Mouse (Mus musculus) heart, embryonic 12.5 days (tissue): ENCODE data around the gene Cd3e. TPM values are rescaled to one million over a fixed set of nuclear protein-coding genes. Genes with fewer than 3 reads are reported as not detected.

Experiments
- ATAC-seq: fragments of 200-750 bp; cut with Nextera tagmentation; 2 replicates; pipeline ENCODE4 v1.8.0; 2017; ENCODE audit warnings: moderate TSS enrichment, moderate library complexity; ENCODE audit not compliant: insufficient number of reproducible peaks, low FRiP score
- H3K27ac ChIP-seq: fragments of 300-500 bp; sonication (generic); 2 replicates; pipeline ENCODE4 v1.5.1; 2016; ENCODE audit warnings: mild to moderate bottlenecking, moderate library complexity; ENCODE audit not compliant: poor library complexity, severe bottlenecking
- H3K27me3 ChIP-seq: fragments of 300-500 bp; sonication (generic); replicated peaks from 2 replicates; pipeline ENCODE4 v1.6.1; 2016; ENCODE audit warnings: mild to moderate bottlenecking, moderate library complexity
- H3K36me3 ChIP-seq: fragments of 300-500 bp; sonication (generic); 2 replicates; pipeline ENCODE4 v1.6.1; 2016; ENCODE audit warnings: mild to moderate bottlenecking, moderate library complexity
- H3K4me1 ChIP-seq: fragments of 300-500 bp; sonication (generic); replicated peaks from 2 replicates; pipeline ENCODE4 v1.6.1; 2016; ENCODE audit warnings: mild to moderate bottlenecking
- H3K4me2 ChIP-seq: fragments of 300-500 bp; sonication (generic); 2 replicates; pipeline ENCODE4 v1.6.1; 2016; ENCODE audit warnings: mild to moderate bottlenecking, moderate library complexity
- H3K4me3 ChIP-seq: fragments of 300-500 bp; sonication (generic); 2 replicates; pipeline ENCODE4 v1.5.1; 2016; ENCODE audit warnings: mild to moderate bottlenecking
- H3K9ac ChIP-seq: fragments of 300-500 bp; sonication (generic); 2 replicates; pipeline ENCODE4 v1.6.1; 2016; ENCODE audit warnings: mild to moderate bottlenecking, moderate library complexity
- H3K9me3 ChIP-seq: fragments of 300-500 bp; sonication (generic); replicated peaks from 2 replicates; pipeline ENCODE4 v1.6.1; 2016; ENCODE audit warnings: mild to moderate bottlenecking, moderate library complexity
- WGBS: fragments of 180-500 bp; shearing (Covaris S2); methylation state at CpG from one replicate; pipeline ENCODE4 v1.1.7; 2016; 5-methylcytosine and 5-hydroxymethylcytosine counted together
- polyA plus RNA-seq: library from polyadenylated mRNA; unstranded; fragments of >200 nt; fragmentation: Nextera tagmentation; extraction: Ambion mirVana; gene quantifications from 2 replicates; pipeline ENCODE4 v1.2.1, GENCODE M21; 2016

Gene Cd3e
- polyA plus RNA-seq, 1 experiment from 2014 or later = not detected

DNA sequence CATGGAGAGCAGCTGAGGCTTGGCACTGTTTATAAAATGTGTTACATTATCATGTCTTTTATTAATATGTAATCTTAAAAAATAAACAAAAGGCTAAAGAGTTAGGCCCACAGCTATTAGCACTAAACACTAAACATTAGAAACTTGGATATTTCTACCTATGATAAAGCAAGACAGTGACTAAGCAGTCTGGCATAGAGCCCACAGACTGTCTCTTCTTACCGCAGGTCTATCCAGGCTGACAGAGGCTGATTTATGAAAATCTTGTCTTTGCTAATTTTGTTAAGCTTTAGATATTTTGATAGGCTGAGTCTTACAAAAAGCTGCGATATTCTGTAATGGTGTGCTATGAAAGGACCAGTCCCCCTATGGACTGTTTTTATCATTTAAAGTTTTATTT lies 16.2 kb downstream of the Cd3e start:
- 81% methylated on average over 2 of the region's 2 CpGs for WGBS
- H3K4me2 ChIP-seq = no peak overlapping the region
- no peak overlapping the region for H3K4me3 ChIP-seq
- H3K9me3 ChIP-seq = no peaks in the 10 kb centered on the region
- no peak for ATAC-seq
- peaks cover 5% of the 10 kb centered on the region; the same call in 1 of the 2 replicates for H3K27me3 ChIP-seq
- H3K27ac ChIP-seq = no peak overlapping the region
- no peak overlapping the region for H3K9ac ChIP-seq
- H3K4me1 ChIP-seq = no peaks in the 10 kb centered on the region
- no peaks in the 10 kb centered on the region for H3K36me3 ChIP-seq

DNA sequence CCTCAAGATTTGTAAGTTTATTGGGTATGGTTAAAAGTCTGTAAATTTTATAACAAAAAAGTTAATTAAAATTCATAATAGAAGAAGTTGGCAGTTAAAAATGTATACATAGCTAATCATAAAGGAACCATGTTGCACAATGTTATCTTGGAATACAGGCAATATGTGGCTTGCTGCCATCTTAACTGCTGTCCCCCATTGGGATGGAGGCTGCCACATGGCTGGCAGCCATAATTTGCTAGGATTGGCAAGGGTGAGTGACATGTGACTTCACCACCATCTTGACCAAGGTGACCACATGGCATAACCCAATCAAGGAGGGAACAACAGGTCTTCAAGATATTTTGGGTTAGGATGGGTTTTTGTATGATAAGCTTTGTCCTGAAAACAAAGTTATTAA lies 17.2 kb downstream of the Cd3e start:
- no peak overlapping the region for H3K9ac ChIP-seq
- no peak overlapping the region for H3K4me3 ChIP-seq
- no peak for ATAC-seq
- no peaks in the 10 kb centered on the region for H3K9me3 ChIP-seq
- H3K4me2 ChIP-seq = no peak overlapping the region
- no peaks in the 10 kb centered on the region for H3K36me3 ChIP-seq
- H3K27ac ChIP-seq = no peak overlapping the region
- H3K27me3 ChIP-seq = peaks cover 5% of the 10 kb centered on the region; the same call in 1 of the 2 replicates
- no peaks in the 10 kb centered on the region for H3K4me1 ChIP-seq

DNA sequence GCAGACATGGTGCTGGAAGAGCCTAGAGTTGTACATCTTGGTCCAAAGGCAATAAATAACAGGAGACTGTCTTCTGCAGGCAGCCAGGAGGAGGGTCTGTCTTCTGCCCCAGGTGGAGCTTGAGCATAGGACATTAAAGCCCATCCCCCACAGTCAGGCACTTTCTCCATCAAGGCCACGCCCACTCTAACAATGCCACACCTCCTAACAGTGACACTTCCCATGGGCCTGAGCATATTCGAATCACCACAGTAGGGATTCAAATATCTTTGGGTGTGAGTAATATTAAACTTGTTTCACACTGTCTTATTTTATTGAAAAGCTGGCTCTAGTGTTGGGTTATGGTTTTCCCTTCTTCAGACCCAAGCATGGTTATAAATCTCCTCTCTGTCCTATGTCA lies 17.6 kb downstream of the Cd3e start:
- Histone ChIP-seq H3K4me2 (no peak overlapping the region), H3K9ac (no peak overlapping the region), H3K36me3 (no peaks in the 10 kb centered on the region), H3K4me1 (no peaks in the 10 kb centered on the region), H3K4me3 (no peak overlapping the region), H3K9me3 (no peaks in the 10 kb centered on the region), H3K27me3 (peaks cover 5% of the 10 kb centered on the region; the same call in 1 of the 2 replicates), H3K27ac (no peak overlapping the region)
- no peak for ATAC-seq
- WGBS = 76% methylated on average over 2 of the region's 2 CpGs

DNA sequence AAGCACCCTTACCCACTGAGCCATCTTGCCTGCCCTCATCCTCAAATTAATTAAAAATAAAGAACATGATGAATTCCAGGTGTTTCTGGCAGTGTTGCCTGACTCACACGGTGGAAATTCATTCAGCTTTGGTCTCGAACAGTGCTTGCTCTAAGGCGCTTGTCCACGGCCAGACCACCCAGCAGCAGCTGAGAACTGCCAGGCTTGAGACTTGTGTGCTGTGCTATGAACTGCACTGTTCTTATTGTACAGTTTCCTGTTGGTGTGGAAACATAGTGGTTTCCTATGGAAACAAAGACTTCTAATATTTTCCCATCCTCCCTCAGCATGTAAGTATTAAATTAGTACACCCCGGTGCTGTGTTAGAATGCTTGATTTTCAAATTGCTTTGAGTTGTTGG lies 22.5 kb downstream of the Cd3e start:
- ATAC-seq = no peak
- Histone ChIP-seq H3K4me3 (no peak overlapping the region), H3K4me2 (no peak overlapping the region), H3K9me3 (no peaks in the 10 kb centered on the region), H3K27ac (peak overlapping the region; percentile 13; the same call in 1 of the 2 replicates), H3K9ac (no peak overlapping the region), H3K36me3 (no peaks in the 10 kb centered on the region), H3K4me1 (no peaks in the 10 kb centered on the region), H3K27me3 (peaks cover 5% of the 10 kb centered on the region; the same call in 1 of the 2 replicates)
- 67% methylated on average over 5 of the region's 5 CpGs for WGBS

DNA sequence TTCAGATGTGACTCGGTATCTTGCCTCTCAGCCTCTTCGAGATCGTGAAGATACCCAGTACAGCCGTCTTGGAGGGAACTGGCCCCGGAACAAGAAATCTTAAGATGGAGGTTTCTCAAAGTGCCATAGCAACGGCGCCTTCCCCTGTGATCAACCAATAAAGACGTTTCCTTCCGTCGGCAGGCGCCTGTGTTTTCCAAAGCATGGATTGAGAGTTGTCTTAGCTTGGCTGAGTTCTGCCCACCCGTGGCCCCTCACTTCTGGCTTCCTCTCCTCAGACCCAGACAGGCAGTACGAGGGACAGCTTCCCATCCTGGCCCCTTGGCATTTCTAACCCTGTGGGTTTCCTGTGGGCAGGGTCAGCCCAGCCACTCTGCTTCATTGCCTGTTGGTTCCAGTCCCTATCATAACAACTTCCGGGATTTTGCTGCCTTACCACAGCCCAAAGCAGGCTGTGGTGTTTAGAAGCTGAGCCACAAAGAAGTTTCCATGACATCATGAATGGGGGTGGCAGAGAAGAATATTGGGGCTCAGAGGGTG lies 23.1 kb downstream of the Cd3e start:
- Histone ChIP-seq H3K36me3 (no peaks in the 10 kb centered on the region), H3K4me1 (no peaks in the 10 kb centered on the region), H3K27me3 (peaks cover 5% of the 10 kb centered on the region; the same call in 1 of the 2 replicates), H3K4me2 (0 out of 2 replicates have a peak overlapping the region, but pooled peaks have one; percentile 11), H3K27ac (peak overlapping the region; percentile 13; the same call in 1 of the 2 replicates), H3K4me3 (no peak overlapping the region), H3K9ac (no peak overlapping the region), H3K9me3 (no peaks in the 10 kb centered on the region)
- ATAC-seq = peak; percentile 57; the same call in 1 of the 2 replicates
- 57% methylated on average over 14 of the region's 14 CpGs for WGBS

DNA sequence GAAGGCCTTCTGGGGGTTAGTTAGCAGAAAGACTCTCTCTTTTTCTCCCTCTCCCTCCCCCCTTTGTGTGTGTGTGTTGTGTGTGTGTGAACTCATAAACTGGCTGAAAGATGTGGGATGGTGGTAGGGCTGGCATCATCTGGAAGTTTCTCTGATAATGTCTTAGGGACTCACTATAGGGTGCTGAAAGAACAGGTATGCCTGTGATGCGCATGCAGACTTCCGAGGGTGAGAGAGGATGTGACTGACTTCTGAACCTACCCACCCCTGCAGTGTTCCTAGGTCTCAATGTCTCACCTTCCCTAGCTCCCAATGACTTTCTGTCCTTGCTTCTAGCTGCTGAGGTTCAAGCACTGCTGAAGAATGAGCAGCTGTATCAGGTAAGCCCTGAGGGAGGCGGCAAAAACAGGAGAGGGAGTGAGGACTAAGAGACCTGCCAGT lies 23.7 kb downstream of the Cd3e start:
- Histone ChIP-seq H3K27ac (no peak overlapping the region), H3K9me3 (no peaks in the 10 kb centered on the region), H3K4me3 (no peak overlapping the region), H3K36me3 (no peaks in the 10 kb centered on the region), H3K4me2 (no peak overlapping the region), H3K4me1 (no peaks in the 10 kb centered on the region), H3K27me3 (peaks cover 5% of the 10 kb centered on the region; the same call in 1 of the 2 replicates), H3K9ac (no peak overlapping the region)
- WGBS = 81% methylated on average over 3 of the region's 3 CpGs
- ATAC-seq = no peak

DNA sequence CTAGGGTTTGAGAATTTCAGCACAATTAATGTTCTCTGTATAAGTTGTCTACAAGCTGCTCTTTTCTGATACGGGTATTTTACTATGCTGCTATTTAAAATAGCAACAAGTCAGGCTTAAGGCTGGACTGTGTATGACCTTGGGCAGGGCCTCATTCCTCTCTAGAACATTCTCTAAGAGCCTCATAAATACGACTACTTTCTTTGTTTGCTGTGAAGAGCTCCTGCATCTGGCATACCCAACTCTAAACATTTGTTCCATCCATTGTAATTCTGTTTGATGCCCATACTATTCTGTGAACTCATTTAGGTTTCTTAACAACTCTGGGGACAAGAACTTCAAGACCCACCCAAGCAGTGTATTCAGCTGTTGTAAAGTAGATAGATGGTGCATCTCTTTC lies 26.4 kb downstream of the Cd3e start:
- no peak overlapping the region for H3K27ac ChIP-seq
- no peaks in the 10 kb centered on the region for H3K9me3 ChIP-seq
- H3K36me3 ChIP-seq = no peaks in the 10 kb centered on the region
- H3K4me3 ChIP-seq = no peak overlapping the region
- peaks cover 7% of the 10 kb centered on the region for H3K27me3 ChIP-seq
- no peak for ATAC-seq
- H3K9ac ChIP-seq = no peak overlapping the region
- H3K4me2 ChIP-seq = no peak overlapping the region
- H3K4me1 ChIP-seq = no peaks in the 10 kb centered on the region
- WGBS = 57% methylated on average over 2 of the region's 2 CpGs

DNA sequence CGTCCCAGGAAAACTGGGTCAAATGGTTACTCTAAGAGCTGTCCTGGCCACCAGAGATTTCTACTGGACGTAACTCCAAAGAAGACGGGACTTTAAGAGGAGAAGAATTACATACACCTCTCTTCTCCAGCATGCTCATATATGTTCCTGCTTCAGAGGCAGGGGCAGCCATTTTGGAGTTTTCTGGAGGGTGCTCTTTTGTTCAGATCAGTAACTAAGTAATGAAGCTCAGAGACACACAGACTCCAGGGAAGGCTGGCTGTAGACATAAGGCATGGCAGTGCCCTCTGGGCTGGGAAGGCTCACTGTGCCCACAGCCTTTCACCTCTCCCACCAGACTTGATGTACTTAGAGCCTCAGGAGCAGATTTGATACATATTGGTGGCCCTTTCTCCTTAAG lies 26.9 kb downstream of the Cd3e start:
- Histone ChIP-seq H3K9ac (no peak overlapping the region), H3K4me1 (no peaks in the 10 kb centered on the region), H3K36me3 (no peaks in the 10 kb centered on the region), H3K9me3 (no peaks in the 10 kb centered on the region), H3K27ac (no peak overlapping the region), H3K4me2 (no peak overlapping the region), H3K4me3 (no peak overlapping the region), H3K27me3 (peaks cover 12% of the 10 kb centered on the region)
- WGBS = 75% methylated on average over 3 of the region's 3 CpGs
- ATAC-seq = no peak

DNA sequence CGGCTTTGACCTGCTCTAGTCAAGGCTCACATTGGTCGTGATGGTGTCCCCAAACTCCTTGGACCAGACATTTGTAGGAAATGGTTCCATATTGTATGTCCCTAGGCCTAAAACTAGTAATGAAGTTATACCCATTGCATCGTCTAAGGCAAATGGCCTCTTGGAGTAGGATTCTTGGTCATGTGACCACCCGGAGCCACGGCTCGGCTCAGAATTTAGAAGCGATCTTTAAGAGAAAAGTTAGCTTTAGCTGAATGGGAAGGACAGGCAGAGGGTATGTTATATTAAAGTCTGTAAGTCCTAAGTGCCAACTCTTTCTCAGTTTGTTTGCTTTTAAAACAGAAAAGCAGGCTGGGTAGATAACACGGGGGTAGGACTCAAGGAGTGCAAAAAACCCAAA lies 27.3 kb downstream of the Cd3e start:
- no peak overlapping the region for H3K27ac ChIP-seq
- H3K4me1 ChIP-seq = no peaks in the 10 kb centered on the region
- ATAC-seq = no peak
- H3K9ac ChIP-seq = no peak overlapping the region
- 80% methylated on average over 8 of the region's 8 CpGs for WGBS
- H3K27me3 ChIP-seq = peaks cover 14% of the 10 kb centered on the region
- no peaks in the 10 kb centered on the region for H3K36me3 ChIP-seq
- H3K4me2 ChIP-seq = no peak overlapping the region
- H3K9me3 ChIP-seq = no peaks in the 10 kb centered on the region
- no peak overlapping the region for H3K4me3 ChIP-seq

DNA sequence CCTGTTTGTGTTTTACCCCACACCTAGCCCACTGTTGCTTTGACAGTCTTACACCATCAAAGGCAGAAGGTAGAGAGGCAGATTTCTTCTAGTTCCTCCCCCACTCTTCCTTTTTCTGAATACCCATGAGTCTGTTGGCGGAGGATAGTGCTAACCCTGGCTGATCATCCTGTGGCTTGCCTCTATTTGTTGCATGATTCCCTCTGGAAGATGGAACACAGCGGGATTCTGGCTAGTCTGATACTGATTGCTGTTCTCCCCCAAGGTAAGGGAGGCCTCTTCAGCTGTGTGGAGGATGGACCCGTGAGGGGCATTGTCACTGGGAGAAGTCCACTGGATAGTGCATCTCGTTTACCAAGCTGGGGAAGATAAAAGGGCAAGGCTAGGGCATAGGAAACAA lies 27.8 kb downstream of the Cd3e start, which contains the start of gene Cd3d:
Gene Cd3d (plus strand): TSS at position 111 of the 400 bp plus-strand sequence.
- H3K4me2 ChIP-seq = no peak within 1 kb of the TSS
- no peaks in the 10 kb centered on the region for H3K36me3 ChIP-seq
- 69% methylated on average over 4 of the region's 4 CpGs for WGBS
- H3K9me3 ChIP-seq = no peaks in the 10 kb centered on the region
- H3K4me3 ChIP-seq = no peak within 1 kb of the TSS
- H3K4me1 ChIP-seq = no peaks in the 10 kb centered on the region
- ATAC-seq = no peak
- H3K27ac ChIP-seq = no peak within 1 kb of the TSS
- peaks cover 18% of the 10 kb centered on the region for H3K27me3 ChIP-seq
- no peak within 1 kb of the TSS for H3K9ac ChIP-seq

DNA sequence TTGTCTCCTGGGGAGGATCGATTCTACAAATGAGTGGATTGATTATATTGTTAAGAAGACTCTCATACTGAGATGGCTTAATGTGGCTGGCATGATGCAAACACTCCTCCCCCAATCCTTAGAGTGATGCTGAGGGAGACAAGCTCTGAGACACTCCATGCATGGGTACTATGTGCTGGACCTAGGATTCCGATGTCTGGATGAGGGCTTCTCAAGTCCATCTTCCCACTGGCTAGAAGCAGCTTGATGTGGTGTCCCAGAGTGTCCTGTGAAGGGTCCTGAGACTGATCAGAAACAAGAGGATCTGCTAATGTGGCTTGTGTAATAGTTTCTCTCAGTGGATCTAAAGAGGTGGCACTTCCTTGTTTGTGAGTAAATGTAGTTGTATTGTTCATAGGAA lies 28.3 kb downstream of the Cd3e start:
- H3K27me3 ChIP-seq = peaks cover 22% of the 10 kb centered on the region
- no peak overlapping the region for H3K9ac ChIP-seq
- no peak for ATAC-seq
- H3K27ac ChIP-seq = no peak overlapping the region
- H3K4me1 ChIP-seq = no peaks in the 10 kb centered on the region
- no peak overlapping the region for H3K4me3 ChIP-seq
- no peaks in the 10 kb centered on the region for H3K9me3 ChIP-seq
- WGBS = 73% methylated on average over 2 of the region's 2 CpGs
- no peak overlapping the region for H3K4me2 ChIP-seq
- H3K36me3 ChIP-seq = no peaks in the 10 kb centered on the region

DNA sequence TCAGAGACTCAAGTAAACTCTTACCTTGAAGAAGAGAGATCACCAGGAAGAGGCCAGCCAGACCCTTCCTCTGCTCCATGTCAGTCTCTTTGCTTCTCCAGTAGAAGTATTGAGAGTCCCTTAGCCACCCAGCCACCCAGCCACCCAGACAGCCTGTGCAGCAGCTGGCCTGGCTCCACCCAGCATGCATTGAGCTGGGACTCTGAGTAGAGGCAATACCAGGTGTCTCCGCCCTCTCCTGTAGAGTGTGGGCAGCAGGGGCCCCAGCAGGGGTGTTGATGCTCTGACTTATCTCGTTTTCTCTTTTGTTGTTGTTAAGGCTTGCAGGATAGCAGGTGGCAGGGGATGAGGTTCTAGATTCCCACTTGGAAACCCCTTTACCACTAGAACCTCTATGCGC lies 29.2 kb downstream of the Cd3e start, which contains the start of gene Cd3g:
Gene Cd3g (minus strand): TSS at position 190 of the 400 bp plus-strand sequence.
- H3K27ac ChIP-seq = no peak within 1 kb of the TSS
- ATAC-seq = no peak
- no peak within 1 kb of the TSS for H3K4me3 ChIP-seq
- H3K4me2 ChIP-seq = no peak within 1 kb of the TSS
- H3K36me3 ChIP-seq = no peaks in the 10 kb centered on the region
- H3K9me3 ChIP-seq = no peaks in the 10 kb centered on the region
- no peaks in the 10 kb centered on the region for H3K4me1 ChIP-seq
- H3K27me3 ChIP-seq = peaks cover 28% of the 10 kb centered on the region
- no peak within 1 kb of the TSS for H3K9ac ChIP-seq
- 62% methylated on average over 3 of the region's 3 CpGs for WGBS
